Mouse (Mus musculus) lung, postnatal 0 days (tissue): ENCODE data around the gene Usp21.

ENCODE experiments used
- CTCF ChIP-seq: IDR thresholded peaks from 2 replicates; pipeline ENCODE4 v1.5.1; 2016; ENCODE audit warnings: antibody characterized with exemption, mild to moderate bottlenecking
- EP300 ChIP-seq: IDR thresholded peaks from 2 replicates; pipeline ENCODE4 v1.6.1; 2016; ENCODE audit warnings: antibody characterized with exemption, mild to moderate bottlenecking, control low read depth

DNA sequence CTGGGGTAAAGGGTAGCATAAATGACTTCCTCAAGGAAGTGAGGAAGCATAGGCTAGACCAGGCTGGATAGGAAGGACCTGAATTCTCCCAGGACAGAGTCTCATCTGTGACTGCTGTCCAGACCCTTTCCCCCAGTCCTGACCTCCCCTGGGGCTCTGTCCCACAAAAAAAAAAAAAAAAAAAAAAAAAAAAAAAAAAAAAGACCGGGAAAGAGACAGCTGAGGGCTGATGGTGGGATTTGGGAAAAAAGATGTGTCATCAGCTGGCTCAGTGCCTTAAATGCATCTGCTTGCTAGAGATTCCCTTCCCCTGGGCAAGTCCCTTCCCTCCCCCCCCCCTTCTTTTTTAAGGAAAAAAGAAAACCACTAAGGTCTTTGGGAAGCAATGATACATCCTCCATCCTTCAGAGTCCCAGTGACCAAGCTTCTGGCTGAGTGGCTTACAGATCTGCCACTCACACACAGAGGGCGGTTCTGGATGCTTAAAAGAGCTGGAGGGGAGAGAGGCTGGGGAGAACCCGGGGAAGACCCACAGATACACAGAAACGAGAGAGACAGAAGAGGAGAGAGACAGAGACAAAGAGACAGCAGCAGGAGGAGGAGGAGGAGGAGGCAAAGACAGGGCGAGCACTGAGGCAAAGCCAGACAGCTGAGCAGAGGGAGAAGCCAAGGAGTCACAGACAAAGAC lies 37.7 kb downstream of the Usp21 start, which contains the start of gene Adamts4:
- TF ChIP-seq CTCF = no peak
- TF ChIP-seq EP300 = peak; percentile 19; the same call in 1 of the 2 replicates
